Mouse (Mus musculus) G1E (cell line): ENCODE results near the gene Il4. TPM values are rescaled to one million over a fixed set of nuclear protein-coding genes. Genes with fewer than 3 reads are reported as not detected.
A peak's percentile ranks its signal among the peaks of the same experiment; 100 is the strongest.

ENCODE experiments used
- ATAC-seq: 2 replicates; pipeline ENCODE4 v1.8.0; 2016; ENCODE audit warnings: mild to moderate bottlenecking; ENCODE audit not compliant: insufficient number of reproducible peaks, poor library complexity, low FRiP score, severe bottlenecking; ENCODE audit errors: extremely low read depth
- DNase-seq: peaks from one replicate; pipeline ENCODE4 v3.0.0; 2012; ENCODE audit warnings: low spot score
- H3K27me3 ChIP-seq: 2 replicates; pipeline ENCODE4 v1.6.1; 2012; ENCODE audit warnings: mild to moderate bottlenecking, low read length, inconsistent platforms; ENCODE audit not compliant: insufficient read depth
- H3K36me3 ChIP-seq: replicated peaks from 2 replicates; pipeline ENCODE3; 2012; ENCODE audit warnings: mild to moderate bottlenecking, inconsistent platforms
- H3K4me1 ChIP-seq: 2 replicates; pipeline ENCODE4 v1.6.1; 2012; ENCODE audit warnings: low read depth, low read length, inconsistent platforms, mixed read lengths; ENCODE audit not compliant: insufficient read depth
- H3K4me3 ChIP-seq: 2 replicates; pipeline ENCODE4 v1.5.1; 2012; ENCODE audit warnings: low read depth, mild to moderate bottlenecking, inconsistent platforms, low read length, moderate library complexity, mixed read lengths
- H3K9me3 ChIP-seq: replicated peaks from 2 replicates; pipeline ENCODE4 v1.6.1; 2012; ENCODE audit warnings: inconsistent platforms
- CTCF ChIP-seq: IDR thresholded peaks from 2 replicates; pipeline ENCODE4 v1.5.1; 2012; ENCODE audit warnings: low read depth, low read length, inconsistent platforms, mixed read lengths
- GATA1 ChIP-seq: IDR thresholded peaks from 2 replicates; pipeline ENCODE4 v1.6.1; 2012; ENCODE audit warnings: borderline replicate concordance, low read length, inconsistent platforms, mixed read lengths
- GATA2 ChIP-seq: IDR thresholded peaks from 2 replicates; pipeline ENCODE4 v1.6.1; 2012; ENCODE audit warnings: low read depth, low read length, inconsistent platforms, borderline replicate concordance
- POLR2AphosphoS5 ChIP-seq: IDR thresholded peaks from 2 replicates; pipeline ENCODE4 v1.6.1; 2012; ENCODE audit warnings: low read depth, low read length, inconsistent platforms; ENCODE audit not compliant: insufficient replicate concordance
- TAL1 ChIP-seq: conservative IDR thresholded peaks from 2 replicates; pipeline ENCODE4 v1.6.1; 2012; ENCODE audit warnings: low read depth, low read length, inconsistent platforms, mixed read lengths
- polyA plus RNA-seq: library from polyadenylated mRNA; stranded (reverse); fragments of >175 nt; gene quantifications from 2 replicates; pipeline ENCODE4 v1.2.3, GENCODE M21; 2012
- total RNA-seq, 2 experiments: library from RNA; stranded (forward) in 1 of 2; stranded (reverse) in 1 of 2; fragments of 200-1000 nt in 1 of 2; fragments of >200 nt in 1 of 2; fragmentation: Nextera tagmentation in 1 of 2; gene quantifications; 2 replicates each; pipeline ENCODE4 v1.2.3; 2014 to 2017

The Il4 gene
- total and polyA plus RNA-seq, 3 experiments = 0.43 to 87.7 (median 35.8) TPM

- Histone ChIP-seq H3K27me3 (no peaks in the 10 kb centered on the region; the same call in 1 of the 2 replicates), H3K4me3 (no peak overlapping the region; the same call in 1 of the 2 replicates), H3K9me3 (peaks cover 23% of the 10 kb centered on the region), H3K36me3 (peaks cover 70% of the 10 kb centered on the region), H3K4me1 (peaks cover 78% of the 10 kb centered on the region)
- TF ChIP-seq CTCF (no peak), GATA2 (no peak), GATA1 (no peak), POLR2AphosphoS5 (no peak), TAL1 (no peak)
- DNase-seq (no peak), ATAC-seq (no peak)
Measured at GRCm38 (mm10) chr11:53609672-53610071, 8.8 kb downstream of the Il4 start.

- Histone ChIP-seq H3K36me3 (peaks cover 70% of the 10 kb centered on the region), H3K4me3 (no peak overlapping the region; the same call in 1 of the 2 replicates), H3K4me1 (peaks cover 78% of the 10 kb centered on the region), H3K27me3 (no peaks in the 10 kb centered on the region; the same call in 1 of the 2 replicates), H3K9me3 (peaks cover 23% of the 10 kb centered on the region)
- TF ChIP-seq CTCF (no peak), TAL1 (peak; percentile 79)
- ATAC-seq (peak; percentile 35; the same call in 1 of the 2 replicates), DNase-seq (no peak)
Measured at GRCm38 (mm10) chr11:53609231-53609630, 9.2 kb downstream of the Il4 start.

GRCm38 (mm10) chr11:53605609-53606008 is 12.9 kb downstream of the Il4 start:
- Histone ChIP-seq H3K36me3 (peaks cover 55% of the 10 kb centered on the region), H3K27me3 (no peaks in the 10 kb centered on the region), H3K9me3 (no peaks in the 10 kb centered on the region; the same call in 1 of the 2 replicates), H3K4me3 (peak overlapping the region; percentile 31; the same call in 1 of the 2 replicates), H3K4me1 (peaks cover 65% of the 10 kb centered on the region)
- no peak for TF ChIP-seq GATA1
- TF ChIP-seq POLR2AphosphoS5 = no peak
- no peak for TF ChIP-seq CTCF
- TF ChIP-seq TAL1 = no peak
- no peak for TF ChIP-seq GATA2
- DNase-seq (no peak), ATAC-seq (peak; percentile 70)

- no peak for DNase-seq
- H3K9me3 ChIP-seq = no peaks in the 10 kb centered on the region
- H3K4me1 ChIP-seq = peaks cover 61% of the 10 kb centered on the region
- H3K4me3 ChIP-seq = no peak overlapping the region; the same call in 1 of the 2 replicates
- no peak for TF ChIP-seq GATA2
- no peaks in the 10 kb centered on the region for H3K27me3 ChIP-seq
- no peak for ATAC-seq
- peaks cover 56% of the 10 kb centered on the region for H3K36me3 ChIP-seq
Measured at GRCm38 (mm10) chr11:53604983-53605382, 13.5 kb downstream of the Il4 start.

GRCm38 (mm10) chr11:53591116-53591515 is 27.4 kb downstream of the Il4 start:
- H3K27me3 ChIP-seq = no peaks in the 10 kb centered on the region
- DNase-seq (no peak), ATAC-seq (no peak)
- TF ChIP-seq GATA1 (no peak), GATA2 (no peak), TAL1 (no peak), POLR2AphosphoS5 (no peak), CTCF (no peak)
- H3K9me3 ChIP-seq = 0 out of 2 replicates have a peak, but pooled peaks cover 1% of the 10 kb centered on the region
- peaks cover 71% of the 10 kb centered on the region for H3K36me3 ChIP-seq
- no peak overlapping the region for H3K4me3 ChIP-seq
- peaks cover 31% of the 10 kb centered on the region for H3K4me1 ChIP-seq

GRCm38 (mm10) chr11:53590368-53590768 is 28.1 kb downstream of the Il4 start:
- DNase-seq (no peak), ATAC-seq (no peak)
- TF ChIP-seq GATA1 (no peak), CTCF (peak; percentile 87), GATA2 (no peak)
- H3K27me3 ChIP-seq = no peaks in the 10 kb centered on the region
- H3K4me1 ChIP-seq = peaks cover 37% of the 10 kb centered on the region
- no peak overlapping the region for H3K4me3 ChIP-seq
- 0 out of 2 replicates have a peak, but pooled peaks cover 1% of the 10 kb centered on the region for H3K9me3 ChIP-seq
- peaks cover 71% of the 10 kb centered on the region for H3K36me3 ChIP-seq

GRCm38 (mm10) chr11:53588279-53588678 is 30.2 kb downstream of the Il4 start:
- Histone ChIP-seq H3K4me3 (no peak overlapping the region), H3K4me1 (peaks cover 43% of the 10 kb centered on the region), H3K36me3 (peaks cover 66% of the 10 kb centered on the region), H3K27me3 (no peaks in the 10 kb centered on the region), H3K9me3 (no peaks in the 10 kb centered on the region)
- DNase-seq = no peak
- no peak for ATAC-seq
- no peak for TF ChIP-seq GATA2
- no peak for TF ChIP-seq CTCF
- TF ChIP-seq POLR2AphosphoS5 = no peak
- no peak for TF ChIP-seq TAL1
- no peak for TF ChIP-seq GATA1
